Mouse (Mus musculus) hindbrain, embryonic 10.5 days (tissue): ENCODE results near the gene Rac2. TPM values are rescaled to one million over a fixed set of nuclear protein-coding genes. Genes with fewer than 3 reads are reported as not detected.

Experiments used
- DNase-seq: peaks from one replicate; pipeline ENCODE4 v3.0.0-alpha.2; 2017; ENCODE audit warnings: low spot score
- H3K27ac ChIP-seq: fragments of 300-500 bp; sonication (generic); 2 replicates; pipeline ENCODE4 v1.5.1; 2016; ENCODE audit warnings: mild to moderate bottlenecking, moderate library complexity
- H3K27me3 ChIP-seq: fragments of 300-500 bp; sonication (generic); 2 replicates; pipeline ENCODE4 v1.6.1; 2016; ENCODE audit warnings: mild to moderate bottlenecking; ENCODE audit not compliant: poor library complexity, insufficient read depth, severe bottlenecking
- H3K36me3 ChIP-seq: fragments of 300-500 bp; sonication (generic); 2 replicates; pipeline ENCODE4 v1.6.1; 2016; ENCODE audit warnings: mild to moderate bottlenecking, moderate library complexity
- H3K4me1 ChIP-seq: fragments of 300-500 bp; sonication (generic); replicated peaks from 2 replicates; pipeline ENCODE4 v1.6.1; 2016; ENCODE audit warnings: mild to moderate bottlenecking
- H3K4me3 ChIP-seq: fragments of 300-500 bp; sonication (generic); 2 replicates; pipeline ENCODE4 v1.5.1; 2016; ENCODE audit warnings: mild to moderate bottlenecking, moderate library complexity
- H3K9me3 ChIP-seq: fragments of 300-500 bp; sonication (generic); 2 replicates; pipeline ENCODE4 v1.6.1; 2016; ENCODE audit warnings: mild to moderate bottlenecking, moderate library complexity
- WGBS: fragments of 180-500 bp; shearing (Covaris S2); methylation state at CpG from one replicate; pipeline ENCODE4 v1.1.7; 2016; 5-methylcytosine and 5-hydroxymethylcytosine counted together
- polyA plus RNA-seq: library from polyadenylated mRNA; unstranded; fragments of >200 nt; fragmentation: Nextera tagmentation; extraction: Ambion mirVana; gene quantifications from 2 replicates; pipeline ENCODE4 v1.2.1, GENCODE M21; 2016

Rac2 gene
- polyA plus RNA-seq = 7.8 and 8.1 TPM in 2 replicates

DNA sequence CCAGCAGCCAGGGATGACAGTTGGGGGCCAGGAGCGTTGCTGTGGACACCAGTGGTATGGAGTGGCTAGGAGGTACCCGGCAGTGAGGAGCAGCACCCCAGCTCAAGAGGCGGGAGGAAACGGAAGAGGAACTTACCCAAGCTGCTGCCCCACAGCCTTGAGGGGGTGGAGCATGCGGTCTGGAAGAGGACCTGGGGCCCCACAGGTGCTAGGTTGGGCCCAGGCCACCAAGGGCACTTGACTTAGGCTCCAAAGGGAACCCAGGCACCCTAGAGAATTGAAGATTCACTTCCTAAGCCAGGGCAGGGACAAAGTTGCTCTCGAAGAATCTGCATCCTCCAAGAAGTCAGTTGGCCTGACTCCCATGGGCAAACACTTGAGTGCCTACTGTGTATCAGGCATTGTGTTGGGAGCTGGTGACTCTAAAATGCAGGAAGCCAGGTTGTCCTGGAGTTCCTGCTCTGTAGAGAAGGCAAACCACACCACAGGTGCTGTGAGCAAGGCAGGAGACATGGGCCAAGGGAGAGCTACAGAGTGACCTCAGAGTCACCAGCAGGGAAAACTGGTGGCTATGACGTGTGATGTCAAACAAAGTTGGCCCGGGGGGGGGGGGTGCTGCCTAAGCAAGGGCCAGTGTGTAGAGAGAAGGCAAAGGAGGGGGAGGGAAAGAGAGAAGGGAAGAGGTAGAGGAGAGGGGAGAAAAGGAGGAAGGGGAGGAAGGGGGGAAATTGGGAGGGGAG lies at the start of gene Rac2:
Gene Rac2 (minus strand): TSS at position 126 of the 740 bp plus-strand sequence.
- 82% methylated on average over 8 of the region's 8 CpGs for WGBS
- H3K4me1 ChIP-seq = peaks cover 7% of the 10 kb centered on the region
- H3K4me3 ChIP-seq = no peak within 1 kb of the TSS
- no peak for DNase-seq
- H3K27me3 ChIP-seq = no peaks in the 10 kb centered on the region; the same call in 1 of the 2 replicates
- H3K9me3 ChIP-seq = no peaks in the 10 kb centered on the region; the same call in 1 of the 2 replicates
- H3K27ac ChIP-seq = peak within 1 kb of the TSS; percentile 60
- H3K36me3 ChIP-seq = no peaks in the 10 kb centered on the region

DNA sequence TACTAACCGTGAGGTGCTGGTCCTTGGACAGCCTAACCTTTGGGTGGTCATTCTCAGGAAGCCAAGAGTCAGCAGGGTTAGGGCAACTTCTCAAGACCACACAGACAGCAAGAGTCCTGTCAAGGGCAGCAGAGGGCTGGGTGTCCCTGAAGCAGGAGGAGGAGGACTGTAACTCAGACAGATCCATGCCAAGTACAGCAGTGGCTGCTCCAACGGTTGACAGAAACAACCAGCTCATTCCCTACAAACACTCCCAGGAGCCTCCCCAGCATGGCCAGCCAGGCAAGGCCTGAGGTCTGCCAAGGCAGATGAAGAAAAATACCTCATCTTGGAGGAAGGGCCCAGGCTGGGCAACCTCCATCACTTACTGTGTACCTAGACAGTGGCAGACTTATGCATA lies 44.4 kb upstream of the Rac2 start:
- H3K9me3 ChIP-seq = no peaks in the 10 kb centered on the region
- peaks cover 10% of the 10 kb centered on the region for H3K27me3 ChIP-seq
- 79% methylated on average over 2 of the region's 2 CpGs for WGBS
- H3K4me1 ChIP-seq = peaks cover 8% of the 10 kb centered on the region
- DNase-seq = no peak
- H3K27ac ChIP-seq = no peak overlapping the region
- H3K36me3 ChIP-seq = no peaks in the 10 kb centered on the region
- H3K4me3 ChIP-seq = no peak overlapping the region

DNA sequence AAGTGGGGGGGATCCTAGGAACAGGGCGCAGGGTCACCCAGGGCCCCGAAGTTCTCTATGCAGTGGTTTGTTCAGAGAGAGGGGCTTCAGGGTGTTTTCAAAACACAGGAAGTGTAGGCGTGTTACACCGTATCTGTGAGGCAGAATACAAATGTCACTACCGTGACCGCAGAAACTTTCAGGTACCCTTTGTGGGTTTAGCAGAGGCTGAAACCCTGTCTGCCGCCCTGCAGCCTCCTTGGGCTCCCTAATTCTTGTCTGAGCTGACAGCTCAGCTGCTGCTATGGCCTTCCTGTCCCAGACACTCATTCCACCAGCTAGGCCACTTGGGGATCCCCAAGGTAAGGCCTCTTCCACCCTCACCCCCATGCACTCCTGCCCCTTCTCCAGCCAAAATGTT lies 42.0 kb upstream of the Rac2 start:
- H3K4me3 ChIP-seq = no peak overlapping the region
- WGBS = 92% methylated on average over 7 of the region's 7 CpGs
- no peak for DNase-seq
- no peaks in the 10 kb centered on the region for H3K36me3 ChIP-seq
- no peaks in the 10 kb centered on the region for H3K27me3 ChIP-seq
- H3K9me3 ChIP-seq = no peaks in the 10 kb centered on the region
- peaks cover 21% of the 10 kb centered on the region for H3K4me1 ChIP-seq
- H3K27ac ChIP-seq = no peak overlapping the region

DNA sequence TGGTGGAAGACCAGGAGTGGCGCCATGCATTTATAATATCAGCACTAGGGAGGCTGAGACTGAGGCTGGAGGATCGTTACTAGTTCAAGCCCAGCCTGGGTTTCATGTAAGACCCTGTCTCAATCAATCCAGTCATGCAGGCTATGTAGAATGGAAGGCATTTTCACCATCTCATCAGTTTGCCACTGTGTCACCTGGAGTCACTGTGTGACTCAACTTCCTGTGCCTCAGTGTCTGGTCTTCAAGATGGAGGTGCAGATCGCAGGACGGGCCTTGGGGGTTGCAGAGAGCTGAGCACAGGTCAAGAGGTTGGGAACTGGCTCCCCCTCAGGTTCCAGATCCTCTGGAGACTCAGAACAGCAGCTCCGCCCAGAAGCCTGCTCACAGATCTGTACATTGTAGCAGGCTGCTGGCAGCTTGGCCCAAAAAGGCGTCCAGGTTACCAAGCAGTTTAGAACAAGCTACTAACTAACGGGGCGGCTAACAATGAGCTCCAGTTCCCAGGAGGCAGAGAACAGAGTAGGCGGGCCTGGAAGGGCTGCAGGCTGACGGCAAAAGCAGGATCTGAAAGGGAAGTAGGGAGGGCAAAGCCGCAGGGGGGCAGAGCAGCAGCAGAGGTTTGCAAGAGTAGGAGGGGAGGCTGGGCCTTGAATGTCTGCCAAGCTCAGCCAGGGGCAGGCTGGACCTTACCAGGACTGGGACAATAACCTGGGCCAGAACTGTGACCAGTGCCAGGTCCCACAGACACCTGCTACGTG lies 38.3 kb upstream of the Rac2 start:
- Histone ChIP-seq H3K27ac (peak overlapping the region; percentile 66), H3K4me1 (peaks cover 21% of the 10 kb centered on the region), H3K9me3 (no peaks in the 10 kb centered on the region), H3K27me3 (no peaks in the 10 kb centered on the region; the same call in 1 of the 2 replicates), H3K36me3 (no peaks in the 10 kb centered on the region), H3K4me3 (no peak overlapping the region)
- DNase-seq = no peak
- 33% methylated on average over 12 of the region's 12 CpGs for WGBS

DNA sequence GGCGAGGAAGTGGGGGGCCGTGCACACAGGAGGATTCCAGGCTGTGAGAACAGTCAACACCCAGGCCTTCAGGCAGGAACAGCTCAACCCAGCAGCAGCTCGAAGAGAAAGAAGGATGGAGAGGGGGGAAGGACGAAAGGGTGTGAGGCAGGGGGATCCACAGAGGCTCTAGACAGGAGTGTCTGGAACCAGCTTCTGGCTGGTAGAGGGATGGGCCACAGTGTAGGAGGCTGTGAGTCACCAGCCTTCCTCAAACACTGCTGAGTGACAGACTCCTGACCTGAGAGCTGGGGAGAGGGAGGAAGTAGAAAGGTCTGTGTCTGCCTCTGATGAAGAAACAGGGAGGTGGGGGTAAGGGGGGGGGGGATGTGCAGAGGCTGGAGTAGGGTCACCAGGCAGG lies 34.9 kb upstream of the Rac2 start:
- Histone ChIP-seq H3K9me3 (no peaks in the 10 kb centered on the region), H3K27me3 (no peaks in the 10 kb centered on the region; the same call in 1 of the 2 replicates), H3K27ac (no peak overlapping the region), H3K36me3 (no peaks in the 10 kb centered on the region), H3K4me1 (peaks cover 24% of the 10 kb centered on the region), H3K4me3 (no peak overlapping the region)
- no peak for DNase-seq
- WGBS = 77% methylated on average over 4 of the region's 4 CpGs

DNA sequence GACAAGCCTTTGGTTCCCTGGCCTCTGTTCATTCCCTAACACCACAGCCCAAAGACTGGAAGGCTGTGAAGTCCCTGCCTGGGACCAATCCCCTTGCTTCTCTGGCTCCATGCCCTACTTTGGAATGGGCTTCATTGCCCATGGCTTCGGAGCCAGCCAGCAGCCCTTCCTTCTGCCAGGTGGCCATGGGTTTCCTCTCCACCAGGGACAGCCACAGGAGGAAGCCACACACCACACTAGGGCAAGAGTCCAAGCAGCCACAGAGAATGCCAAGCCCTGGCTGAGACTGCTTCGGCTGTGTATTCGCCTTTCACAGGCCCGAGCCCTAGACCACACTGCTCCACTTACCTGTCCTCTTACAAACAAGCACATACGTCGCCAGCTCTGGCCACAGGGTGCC lies 33.5 kb upstream of the Rac2 start:
- DNase-seq = no peak
- H3K4me1 ChIP-seq = peaks cover 17% of the 10 kb centered on the region
- WGBS = 88% methylated on average over 6 of the region's 6 CpGs
- H3K27ac ChIP-seq = no peak overlapping the region
- no peaks in the 10 kb centered on the region; the same call in 1 of the 2 replicates for H3K27me3 ChIP-seq
- H3K9me3 ChIP-seq = no peaks in the 10 kb centered on the region
- no peaks in the 10 kb centered on the region for H3K36me3 ChIP-seq
- no peak overlapping the region for H3K4me3 ChIP-seq

DNA sequence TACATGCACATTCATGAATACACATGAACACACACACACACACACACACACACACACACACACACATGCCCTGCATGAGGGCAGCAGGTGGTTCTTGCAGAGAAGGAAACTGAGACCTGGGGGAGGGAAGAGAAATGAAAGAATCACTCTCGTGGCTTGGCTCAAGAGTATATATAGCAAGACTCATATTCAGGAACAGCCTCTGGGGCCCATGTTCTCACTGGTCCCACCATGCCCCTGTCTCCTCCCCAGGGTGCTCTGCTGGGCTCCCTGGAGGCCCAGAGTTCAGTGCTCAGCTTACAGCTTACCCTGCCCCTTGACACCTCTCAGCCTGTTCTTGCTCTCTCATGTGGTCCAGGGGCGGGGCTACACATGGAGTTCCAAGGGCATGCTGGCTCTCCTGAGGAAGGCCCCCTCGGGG lies 32.8 kb upstream of the Rac2 start:
- no peak for DNase-seq
- Histone ChIP-seq H3K4me3 (no peak overlapping the region), H3K27ac (no peak overlapping the region), H3K4me1 (peaks cover 10% of the 10 kb centered on the region; the same call in 1 of the 2 replicates), H3K36me3 (no peaks in the 10 kb centered on the region), H3K27me3 (no peaks in the 10 kb centered on the region; the same call in 1 of the 2 replicates), H3K9me3 (no peaks in the 10 kb centered on the region)
- 61% methylated on average over 3 of the region's 3 CpGs for WGBS

DNA sequence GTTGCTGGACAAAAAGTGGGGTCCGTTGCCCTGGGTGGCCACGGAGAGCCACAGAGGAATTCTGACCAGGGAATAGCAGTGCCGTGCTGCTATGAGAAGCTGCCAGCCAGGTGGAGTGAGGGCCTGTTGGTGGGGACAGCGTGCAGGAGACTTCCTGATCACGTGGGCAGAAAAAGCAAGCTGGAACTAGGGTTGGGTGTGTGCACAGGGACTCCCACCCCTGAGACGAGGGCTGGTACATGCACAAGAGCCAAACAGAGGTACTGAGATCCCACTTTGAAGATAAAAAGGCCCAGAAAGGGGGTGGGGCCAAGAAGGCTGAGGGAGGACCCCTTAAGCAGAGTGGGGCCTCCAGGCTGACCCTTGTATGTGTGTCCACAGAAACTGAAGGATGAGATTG lies 31.7 kb upstream of the Rac2 start:
- Histone ChIP-seq H3K4me3 (no peak overlapping the region), H3K27ac (no peak overlapping the region), H3K27me3 (no peaks in the 10 kb centered on the region; the same call in 1 of the 2 replicates), H3K36me3 (no peaks in the 10 kb centered on the region), H3K9me3 (no peaks in the 10 kb centered on the region), H3K4me1 (peaks cover 6% of the 10 kb centered on the region; the same call in 1 of the 2 replicates)
- DNase-seq = no peak
- WGBS = 77% methylated on average over 6 of the region's 6 CpGs

DNA sequence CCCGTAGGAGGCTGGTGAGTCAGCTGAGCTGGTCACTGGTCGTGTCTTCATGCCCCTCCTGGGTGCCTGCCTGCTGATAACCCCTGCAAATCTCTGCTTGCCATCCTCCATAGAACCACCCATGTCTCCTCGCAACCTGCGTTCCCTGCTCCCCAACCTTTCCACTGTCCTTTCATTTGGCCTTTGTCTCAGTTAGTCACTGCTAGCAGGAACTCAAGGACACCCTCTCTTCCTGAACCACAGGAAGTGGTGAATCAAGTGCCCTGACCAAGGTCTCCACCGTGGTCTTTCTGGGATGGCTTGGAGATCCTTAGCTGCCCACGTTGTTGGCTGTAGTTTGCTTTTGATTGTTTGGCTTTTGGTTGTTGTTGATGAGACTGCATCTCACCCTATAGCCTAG lies 28.6 kb upstream of the Rac2 start:
- no peaks in the 10 kb centered on the region for H3K9me3 ChIP-seq
- no peak overlapping the region for H3K27ac ChIP-seq
- H3K27me3 ChIP-seq = no peaks in the 10 kb centered on the region
- WGBS = 83% methylated on average over 6 of the region's 6 CpGs
- no peaks in the 10 kb centered on the region for H3K36me3 ChIP-seq
- peaks cover 18% of the 10 kb centered on the region for H3K4me1 ChIP-seq
- DNase-seq = no peak
- H3K4me3 ChIP-seq = no peak overlapping the region

DNA sequence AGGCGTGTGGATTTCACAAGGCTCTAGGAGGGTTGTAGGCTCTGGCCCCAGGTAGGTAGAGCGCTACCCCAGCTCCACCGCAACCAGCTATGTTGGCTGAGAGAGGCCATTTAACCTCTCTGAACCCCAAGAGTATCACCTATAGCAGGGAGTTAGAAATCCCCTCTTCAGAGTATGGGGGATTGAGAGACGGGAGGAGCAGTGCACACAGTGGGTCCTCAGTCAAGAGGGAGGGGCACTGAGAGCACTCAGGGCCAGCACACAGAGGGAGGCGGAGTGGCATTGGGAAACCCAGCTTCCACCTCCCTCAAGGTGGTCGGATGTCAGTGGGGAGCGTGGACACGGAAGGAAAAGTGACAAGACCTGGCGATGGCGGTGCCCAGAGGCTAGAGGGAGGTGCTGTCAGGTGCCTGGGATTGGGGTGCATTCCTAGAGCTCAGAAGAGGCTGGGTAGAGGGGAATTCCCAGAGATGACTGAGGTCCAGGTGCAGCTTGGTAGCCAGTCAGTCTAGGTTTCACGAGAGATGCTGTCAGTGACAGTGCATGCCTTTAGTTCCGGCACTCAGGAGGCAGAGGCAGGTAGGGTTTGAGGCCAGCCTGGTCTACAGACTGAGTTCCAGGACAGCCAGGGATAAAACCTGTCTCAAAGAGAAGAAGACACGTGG lies 27.1 kb upstream of the Rac2 start:
- Histone ChIP-seq H3K27ac (0 out of 2 replicates have a peak overlapping the region, but pooled peaks have one; percentile 13), H3K36me3 (no peaks in the 10 kb centered on the region), H3K9me3 (no peaks in the 10 kb centered on the region), H3K4me1 (peaks cover 12% of the 10 kb centered on the region), H3K4me3 (no peak overlapping the region), H3K27me3 (no peaks in the 10 kb centered on the region)
- DNase-seq = no peak
- 79% methylated on average over 13 of the region's 13 CpGs for WGBS

DNA sequence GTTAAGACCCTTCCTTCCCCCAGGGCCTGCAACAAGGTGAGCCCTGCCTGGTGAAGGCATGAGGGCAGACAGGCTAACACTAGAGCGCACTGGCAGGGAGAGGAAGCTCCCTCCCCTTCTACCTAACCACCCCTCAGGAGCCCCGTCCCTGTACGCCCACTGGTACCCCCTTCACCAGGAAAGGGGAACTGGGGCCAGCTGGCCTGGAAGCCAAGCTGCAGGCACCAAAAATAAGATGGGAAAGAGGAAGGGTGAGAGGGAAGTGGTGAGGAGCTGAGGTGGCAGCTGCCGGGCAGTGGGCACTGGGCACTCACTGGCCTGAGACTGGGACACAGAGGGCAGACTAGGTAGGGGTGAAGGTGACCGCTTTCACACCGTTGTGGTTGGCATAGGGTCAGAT lies 26.5 kb upstream of the Rac2 start:
- Histone ChIP-seq H3K27me3 (no peaks in the 10 kb centered on the region), H3K4me3 (no peak overlapping the region), H3K27ac (peak overlapping the region; percentile 13; the same call in 1 of the 2 replicates), H3K9me3 (no peaks in the 10 kb centered on the region), H3K4me1 (peaks cover 12% of the 10 kb centered on the region), H3K36me3 (no peaks in the 10 kb centered on the region)
- DNase-seq = no peak
- 88% methylated on average over 6 of the region's 6 CpGs for WGBS

DNA sequence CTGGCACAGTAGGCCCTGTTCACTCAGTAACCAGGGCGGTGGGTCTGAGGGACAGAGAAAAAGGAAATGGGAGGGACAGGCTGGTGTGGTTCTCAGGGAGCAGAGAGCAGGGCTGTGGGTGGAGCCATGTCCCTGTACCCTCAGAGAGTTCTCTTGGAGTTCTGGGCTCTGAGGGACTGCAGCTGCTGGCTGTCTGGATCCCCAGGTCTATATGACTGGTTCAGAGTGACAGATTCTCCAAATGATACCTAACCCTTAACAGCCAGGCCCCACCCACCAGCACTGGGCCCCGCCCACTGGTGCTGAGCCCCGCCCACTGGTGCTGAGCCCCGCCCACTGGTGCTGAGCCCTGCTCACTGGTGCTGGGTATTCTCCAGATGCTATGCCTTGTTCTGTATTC lies 25.1 kb upstream of the Rac2 start:
- Histone ChIP-seq H3K36me3 (no peaks in the 10 kb centered on the region), H3K27ac (0 out of 2 replicates have a peak overlapping the region, but pooled peaks have one; percentile 29), H3K4me3 (no peak overlapping the region), H3K4me1 (peaks cover 15% of the 10 kb centered on the region), H3K9me3 (no peaks in the 10 kb centered on the region), H3K27me3 (no peaks in the 10 kb centered on the region)
- 66% methylated on average over 4 of the region's 4 CpGs for WGBS
- no peak for DNase-seq
